Mouse (Mus musculus) splenic B cell, adult 2 months (primary cell): Measurements from ENCODE around the gene Atf6.

Experiments
- DNase-seq: peaks from one replicate; pipeline ENCODE4 v3.0.0-alpha.2; 2011; ENCODE audit warnings: low read depth, low spot score
- H3K27me3 ChIP-seq: 2 replicates; pipeline ENCODE4 v1.6.1; 2012; ENCODE audit warnings: mild to moderate bottlenecking, low read length, moderate library complexity, mixed read lengths; ENCODE audit not compliant: control insufficient read depth, poor library complexity, insufficient read depth, severe bottlenecking
- H3K36me3 ChIP-seq: 2 replicates; pipeline ENCODE4 v1.6.1; 2012; ENCODE audit warnings: mild to moderate bottlenecking, low read length, moderate library complexity, mixed read lengths; ENCODE audit not compliant: control insufficient read depth, poor library complexity, insufficient read depth, severe bottlenecking

Atf6 gene

DNA sequence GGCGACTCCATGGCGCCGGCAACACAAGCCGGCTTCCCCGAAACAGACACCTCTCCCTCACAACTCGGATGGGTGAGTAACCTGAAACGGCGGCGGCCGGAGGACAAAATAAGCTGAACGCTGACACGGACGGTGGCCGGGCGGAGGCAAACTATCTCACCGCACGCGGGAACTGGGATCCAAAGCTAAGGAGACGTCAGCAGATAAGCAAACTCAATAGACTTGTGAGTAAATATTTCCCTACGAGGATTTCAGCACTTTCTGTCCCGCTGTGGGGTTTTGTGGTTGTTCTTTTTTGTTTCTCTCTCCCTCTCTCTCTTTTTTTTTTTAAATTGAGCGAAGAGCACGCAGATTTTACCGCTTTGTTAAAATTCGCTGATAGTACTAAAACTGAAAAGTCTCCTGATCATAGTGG, at the start of gene Atf6:
TSS of gene Atf6 (minus strand) at position 81 of the 415 bp plus-strand sequence.
- H3K36me3 ChIP-seq: no peaks in the 10 kb centered on the region

DNA sequence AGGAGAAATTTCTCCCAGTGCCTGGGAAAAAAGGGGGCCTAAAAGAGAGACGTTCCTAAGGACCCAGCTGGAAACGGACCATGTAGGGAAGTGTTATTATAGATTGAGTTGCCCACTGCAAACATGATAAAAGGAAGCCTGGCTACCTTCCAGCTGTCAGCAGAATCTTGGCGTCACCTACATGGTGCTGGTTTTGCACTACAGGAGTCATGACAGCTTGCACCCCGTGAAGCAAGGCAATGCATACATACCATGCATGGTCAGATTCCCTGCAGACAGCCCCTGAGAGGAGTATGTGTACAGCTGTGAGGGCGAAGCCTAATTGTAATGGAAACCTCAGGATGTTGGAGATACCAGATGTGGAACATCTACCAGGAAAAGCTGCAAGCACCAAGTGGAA, 48.1 kb upstream of the Atf6 start:
- Histone ChIP-seq H3K36me3 (peaks cover 24% of the 10 kb centered on the region; the same call in 1 of the 2 replicates), H3K27me3 (no peaks in the 10 kb centered on the region)
- DNase-seq: no peak

More for the DNA sequence above, at the start of gene Atf6:
- no peaks in the 10 kb centered on the region; the same call in 1 of the 2 replicates for H3K27me3 ChIP-seq
- peak; percentile 91 for DNase-seq

DNA sequence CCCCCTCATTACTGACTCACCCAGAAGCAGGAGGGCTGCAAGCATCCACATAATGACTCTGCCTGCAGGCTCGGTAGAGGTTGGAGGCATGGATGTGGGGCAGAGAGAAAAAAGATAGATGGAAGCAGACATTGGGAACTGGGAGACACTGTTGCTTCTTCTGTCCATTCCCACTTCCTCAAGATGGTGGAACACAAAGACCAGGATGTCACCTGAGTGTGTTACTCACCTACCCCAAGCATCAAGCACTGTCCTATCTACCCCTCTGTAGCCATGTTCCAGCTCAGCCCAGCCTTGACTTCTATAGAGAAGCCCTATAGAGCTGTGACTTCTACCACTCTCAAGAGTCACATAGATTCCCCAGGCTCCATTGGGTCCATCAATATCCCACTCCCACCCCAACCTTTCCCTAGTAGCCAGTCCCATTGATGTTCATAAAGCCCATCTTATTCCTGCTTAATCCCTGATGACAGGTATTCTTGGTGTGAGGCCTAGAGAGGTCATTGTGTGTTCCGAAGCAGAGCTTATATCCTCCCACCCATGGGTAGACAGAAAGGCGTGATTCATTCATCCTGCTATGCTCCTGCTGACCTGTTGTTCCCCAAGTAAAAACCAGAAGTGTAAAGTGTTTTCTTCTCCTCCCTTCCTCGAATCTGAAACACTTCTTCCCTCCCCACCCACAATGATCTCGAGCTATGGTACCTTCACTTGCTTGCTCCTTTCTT, 45.5 kb upstream of the Atf6 start, which contains the start of gene Fcrlb:
TSS of gene Fcrlb (minus strand) at position 51 of the 725 bp plus-strand sequence.
- Histone ChIP-seq H3K27me3 (no peaks in the 10 kb centered on the region), H3K36me3 (peaks cover 5% of the 10 kb centered on the region; the same call in 1 of the 2 replicates)
- no peak for DNase-seq

DNA sequence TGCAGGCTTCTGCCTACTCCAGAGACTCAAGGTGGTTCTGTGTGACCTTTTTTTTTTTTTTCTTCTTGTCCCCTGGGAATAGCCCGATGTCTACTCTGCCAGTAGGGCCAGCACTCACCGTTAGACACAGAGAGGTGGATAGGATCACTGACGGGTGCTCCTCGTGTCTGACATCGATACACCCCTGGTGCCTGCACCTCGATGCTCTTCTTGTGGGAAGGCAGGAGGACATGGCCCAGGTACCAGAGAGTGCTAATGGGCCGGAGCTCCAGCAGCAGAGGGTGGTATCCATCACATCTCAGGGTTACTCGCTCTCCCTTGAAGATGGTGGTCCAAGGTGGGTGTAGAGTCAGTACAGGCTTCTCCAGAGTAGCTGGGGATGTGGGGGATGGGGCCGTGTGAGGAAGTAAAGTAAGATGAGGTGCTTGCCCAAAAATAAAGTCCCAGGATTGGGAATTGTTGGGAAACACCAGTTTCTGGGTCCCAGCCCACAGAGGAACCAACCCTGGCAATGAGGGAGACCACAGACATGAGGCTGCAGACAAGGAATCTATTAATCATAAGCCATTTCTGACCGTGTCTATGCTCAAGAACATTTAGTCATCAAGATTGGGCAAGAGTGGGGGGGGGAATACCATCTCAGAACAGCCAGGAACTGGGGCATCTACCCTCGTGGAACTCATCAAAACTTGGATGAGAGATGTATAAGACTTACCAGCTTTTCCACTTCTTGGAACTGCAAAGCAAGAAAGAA, 44.5 kb upstream of the Atf6 start:
- Histone ChIP-seq H3K27me3 (no peaks in the 10 kb centered on the region), H3K36me3 (peaks cover under 1% of the 10 kb centered on the region; the same call in 1 of the 2 replicates)
- DNase-seq: no peak

DNA sequence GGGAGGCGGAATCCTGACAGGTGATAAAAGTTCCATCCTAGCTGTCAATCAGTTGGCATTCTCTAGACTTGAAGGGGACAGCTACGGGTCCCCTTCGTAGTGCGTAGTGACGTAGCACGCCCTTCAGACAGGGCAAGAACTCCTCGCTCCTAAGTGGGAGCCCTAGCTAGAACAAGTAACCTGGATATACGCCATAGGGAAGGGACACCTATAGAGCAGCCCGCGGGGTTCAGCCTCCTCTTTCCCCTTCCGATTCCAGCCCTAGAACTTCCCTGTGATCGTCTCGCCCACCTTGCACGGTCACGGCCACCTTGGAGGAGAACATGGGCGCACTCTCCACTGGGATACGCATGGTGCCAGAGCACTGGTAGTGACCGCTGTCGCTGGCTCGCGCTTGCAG, 40.8 kb upstream of the Atf6 start:
- no peaks in the 10 kb centered on the region for H3K27me3 ChIP-seq
- no peaks in the 10 kb centered on the region for H3K36me3 ChIP-seq
- no peak for DNase-seq

DNA sequence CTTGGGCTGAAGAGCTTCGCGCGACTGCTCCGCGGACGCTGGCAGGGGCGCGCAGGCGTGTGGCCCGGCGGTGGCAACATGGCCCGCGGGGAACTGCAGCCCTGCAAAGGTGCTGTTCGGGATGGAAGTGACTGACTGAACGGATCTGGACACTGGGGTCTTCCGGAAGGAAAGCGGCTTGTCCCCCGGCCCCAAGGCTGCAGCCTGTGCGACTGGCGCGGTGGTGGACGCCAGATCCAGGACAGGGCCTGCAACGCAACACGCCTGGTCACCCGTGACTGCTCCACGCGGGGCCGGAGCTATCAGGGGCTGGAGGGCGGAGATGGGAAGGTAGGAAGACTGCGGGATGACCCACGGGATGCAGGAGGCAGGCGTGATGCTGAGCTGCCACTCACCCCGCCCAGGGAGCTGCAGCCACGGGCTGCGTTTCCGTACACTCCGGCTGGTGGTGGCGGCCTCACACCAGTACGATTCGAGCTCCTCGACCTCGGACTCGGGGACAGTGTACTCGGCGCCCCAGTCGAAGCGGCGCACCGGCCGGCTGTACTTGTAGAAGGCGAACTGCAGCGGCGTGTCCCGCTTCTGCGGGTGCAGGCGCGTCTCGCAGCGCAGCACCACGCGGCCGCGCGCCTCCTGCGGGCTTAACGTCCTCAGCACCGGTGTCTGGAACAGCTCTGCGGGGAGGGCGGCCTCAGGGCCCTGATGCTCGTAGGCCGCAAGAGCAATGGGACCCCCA, 40.1 kb upstream of the Atf6 start:
- H3K27me3 ChIP-seq: no peaks in the 10 kb centered on the region
- H3K36me3 ChIP-seq: no peaks in the 10 kb centered on the region
- DNase-seq: peak; percentile 70

DNA sequence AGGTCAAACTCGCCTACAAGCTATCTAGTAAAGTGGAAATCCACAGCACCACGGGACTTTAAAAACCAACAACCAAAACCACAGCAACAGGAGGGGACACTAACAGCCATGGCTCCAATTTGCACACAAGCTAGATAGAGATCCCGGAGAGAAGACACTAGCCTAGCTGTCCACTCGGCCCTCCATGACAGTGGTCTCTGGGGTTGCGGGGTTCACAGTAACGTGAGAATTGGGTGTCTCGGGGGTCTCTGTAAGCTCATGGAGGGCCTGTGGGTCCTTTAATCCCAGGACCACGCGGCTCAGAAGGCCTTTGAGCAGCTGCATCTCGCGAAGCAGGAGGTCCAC, 39.5 kb upstream of the Atf6 start:
- DNase-seq: no peak
- Histone ChIP-seq H3K27me3 (no peaks in the 10 kb centered on the region), H3K36me3 (no peaks in the 10 kb centered on the region)

DNA sequence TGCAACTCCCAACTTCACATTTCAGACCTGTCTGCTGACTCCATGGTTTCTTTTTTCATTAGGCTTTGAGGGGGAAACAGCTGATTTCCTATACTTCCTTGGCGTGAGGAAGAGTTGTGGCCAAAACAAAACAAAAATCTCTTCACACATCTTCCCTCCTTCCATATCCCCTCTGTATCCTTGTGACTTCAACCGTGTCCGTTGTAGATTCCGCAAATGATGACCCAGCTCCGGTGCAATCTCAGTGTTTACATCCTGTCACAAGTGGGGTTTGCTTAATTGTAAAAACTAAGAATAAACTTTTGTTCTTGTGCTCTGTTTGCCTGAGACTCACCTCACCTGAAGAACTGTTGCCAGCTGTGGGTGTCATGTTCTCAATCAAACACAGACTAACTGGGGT, 35.9 kb upstream of the Atf6 start:
- no peak for DNase-seq
- Histone ChIP-seq H3K27me3 (no peaks in the 10 kb centered on the region), H3K36me3 (no peaks in the 10 kb centered on the region)

DNA sequence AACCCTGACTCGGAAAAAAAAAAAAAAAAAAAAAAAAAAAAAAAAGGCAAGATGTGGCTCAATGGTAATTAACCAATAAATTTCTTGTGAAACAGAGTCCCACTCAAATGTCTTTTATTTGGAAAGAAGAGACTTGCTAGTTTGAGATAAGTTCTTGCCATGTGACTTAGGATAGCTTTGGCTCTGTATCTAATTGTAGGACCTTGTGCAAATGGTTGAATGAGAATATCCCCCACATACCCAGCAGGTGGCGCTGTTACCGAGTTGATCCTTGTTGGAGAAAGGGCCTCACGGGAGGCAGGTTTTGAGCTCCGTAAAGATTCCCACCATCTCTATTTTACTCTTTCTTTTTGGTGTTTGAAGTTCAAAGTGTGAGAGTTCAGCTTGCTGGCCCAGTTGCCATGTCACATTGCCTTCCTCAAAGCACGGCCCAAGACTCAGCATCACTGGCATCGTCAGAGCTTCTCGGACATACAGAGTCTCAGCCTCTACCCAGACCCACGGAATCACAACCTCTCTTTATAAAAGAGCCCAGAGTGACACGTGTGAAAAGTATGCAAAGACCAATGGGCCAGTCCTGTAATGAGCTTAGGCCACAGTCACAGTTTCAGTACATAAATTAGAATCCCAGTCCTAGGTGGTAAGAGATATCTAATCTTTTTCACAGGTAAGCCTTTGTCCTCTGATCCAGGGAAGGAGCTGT, 34.1 kb upstream of the Atf6 start:
- Histone ChIP-seq H3K36me3 (no peaks in the 10 kb centered on the region), H3K27me3 (no peaks in the 10 kb centered on the region)
- peak; percentile 92 for DNase-seq

DNA sequence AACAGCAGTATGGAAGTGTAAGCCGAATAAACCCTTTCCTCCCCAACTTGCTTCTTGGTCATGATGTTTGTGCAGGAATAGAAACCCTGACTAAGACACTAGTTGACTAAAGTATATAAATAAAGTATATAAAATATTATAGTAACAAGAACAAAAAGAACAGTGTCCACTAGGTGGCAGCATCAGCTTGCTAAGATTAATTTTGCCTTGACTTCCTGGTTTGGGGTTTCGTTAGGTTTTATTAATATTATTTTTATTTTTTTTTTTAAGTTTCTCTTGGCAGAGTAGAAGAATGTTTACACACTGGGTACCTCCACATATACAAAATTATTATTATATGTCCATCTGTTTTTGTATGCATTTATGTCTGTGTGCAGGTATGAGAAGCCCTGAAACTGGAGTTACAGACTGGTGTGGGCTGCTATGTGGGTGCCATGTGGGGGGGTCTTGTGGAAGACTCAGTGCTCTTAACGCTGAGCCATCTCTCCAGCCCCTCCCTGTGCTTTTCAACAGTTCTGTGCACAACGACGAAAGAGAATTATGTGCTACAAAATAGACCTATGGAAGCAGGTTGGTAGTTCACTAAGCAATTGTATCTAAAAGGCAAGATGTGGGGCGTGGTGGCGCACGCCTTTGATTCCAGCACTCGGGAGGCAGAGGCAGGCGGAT, 33.4 kb upstream of the Atf6 start:
- Histone ChIP-seq H3K36me3 (no peaks in the 10 kb centered on the region), H3K27me3 (no peaks in the 10 kb centered on the region)
- peak; percentile 89 for DNase-seq

DNA sequence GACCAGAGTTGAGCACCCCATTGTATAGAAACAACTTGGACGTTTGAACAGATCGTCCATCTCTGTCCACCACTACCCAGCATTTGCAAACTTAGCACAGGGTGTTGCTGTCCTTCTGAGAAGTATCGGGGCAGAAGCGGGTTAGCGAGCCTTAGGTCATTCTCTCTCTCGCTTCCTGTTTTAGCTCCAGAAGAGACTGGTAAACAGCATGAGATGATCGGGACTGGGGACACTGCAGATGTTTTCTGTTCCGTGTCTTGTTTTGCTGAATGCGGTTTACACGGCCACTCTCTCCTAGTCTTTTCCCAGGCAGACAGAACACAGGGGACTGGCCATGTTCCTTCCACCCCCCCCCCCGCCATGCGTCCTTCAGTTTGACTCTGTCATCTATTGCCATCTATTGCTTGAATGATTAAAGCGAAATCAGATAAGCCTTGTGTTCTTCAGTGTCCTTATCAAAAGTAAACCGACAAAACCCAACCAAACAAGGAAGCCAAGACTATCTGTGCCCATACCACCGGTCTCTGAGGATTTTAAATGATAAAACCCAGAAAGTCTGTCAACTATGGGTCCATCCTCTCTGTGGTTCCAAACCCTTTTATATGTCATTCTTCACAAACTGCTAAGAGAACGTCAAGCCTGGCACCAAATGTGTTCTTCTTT, 31.0 kb upstream of the Atf6 start:
- H3K27me3 ChIP-seq: no peaks in the 10 kb centered on the region
- DNase-seq: peak; percentile 49
- H3K36me3 ChIP-seq: no peaks in the 10 kb centered on the region

DNA sequence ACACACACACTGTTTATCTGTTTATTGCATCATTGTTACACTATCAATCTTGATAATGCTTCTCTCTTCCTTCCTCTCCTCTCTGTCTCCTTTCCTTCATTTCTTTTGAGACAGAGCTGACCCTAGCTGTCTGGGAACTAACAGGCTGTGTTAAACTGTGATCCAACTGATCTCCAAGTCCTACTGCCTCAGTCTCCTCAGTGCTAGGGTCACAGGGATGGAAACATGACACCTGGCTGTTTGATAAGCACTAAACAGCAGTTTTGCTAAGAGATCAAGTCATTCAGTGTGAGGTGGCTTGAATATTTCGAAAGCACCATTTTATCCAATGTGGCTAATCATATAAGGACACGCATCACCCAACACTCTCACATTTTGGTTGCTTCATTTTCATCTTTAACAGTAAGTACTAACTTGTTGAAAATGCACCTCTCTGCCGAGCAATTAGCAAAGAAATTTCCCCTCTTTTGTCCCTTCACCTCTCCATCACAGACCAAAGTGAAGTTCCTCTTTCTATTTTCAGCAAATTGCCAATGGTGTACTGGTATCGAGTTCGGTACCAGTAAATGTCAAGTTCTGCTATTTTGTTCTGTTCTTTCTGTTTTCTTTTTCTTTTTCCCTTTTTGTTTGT, 29.2 kb upstream of the Atf6 start:
- H3K36me3 ChIP-seq: no peaks in the 10 kb centered on the region
- peak; percentile 74 for DNase-seq
- no peaks in the 10 kb centered on the region for H3K27me3 ChIP-seq
